Mouse (Mus musculus) limb, embryonic 15.5 days (tissue): ENCODE results near the gene Cacna1c. TPM values are rescaled to one million over a fixed set of nuclear protein-coding genes. Genes with fewer than 3 reads are reported as not detected.
A peak's percentile ranks its signal among the peaks of the same experiment; 100 is the strongest.

Source experiments
- ATAC-seq: fragments of 200-750 bp; cut with Nextera tagmentation; 2 replicates; pipeline ENCODE4 v1.8.0; 2017; ENCODE audit warnings: low read depth, moderate TSS enrichment; ENCODE audit not compliant: insufficient number of reproducible peaks, low FRiP score, low TSS enrichment
- H3K27ac ChIP-seq: fragments of 300-500 bp; sonication (generic); 2 replicates; pipeline ENCODE4 v1.5.1; 2015; ENCODE audit warnings: moderate library complexity, mild to moderate bottlenecking, inconsistent platforms
- H3K27me3 ChIP-seq: fragments of 300-500 bp; sonication (generic); 2 replicates; pipeline ENCODE4 v1.6.1; 2015; ENCODE audit warnings: inconsistent platforms
- H3K36me3 ChIP-seq: fragments of 300-500 bp; sonication (generic); 2 replicates; pipeline ENCODE4 v1.6.1; 2015; ENCODE audit warnings: inconsistent platforms
- H3K4me1 ChIP-seq: fragments of 300-500 bp; sonication (generic); 2 replicates; pipeline ENCODE4 v1.6.1; 2015; ENCODE audit warnings: inconsistent platforms
- H3K4me2 ChIP-seq: fragments of 300-500 bp; sonication (generic); 2 replicates; pipeline ENCODE4 v1.6.1; 2015; ENCODE audit warnings: mild to moderate bottlenecking, inconsistent platforms
- H3K4me3 ChIP-seq: fragments of 300-500 bp; sonication (generic); 2 replicates; pipeline ENCODE4 v1.5.1; 2015; ENCODE audit warnings: mild to moderate bottlenecking, inconsistent platforms
- H3K9ac ChIP-seq: fragments of 300-500 bp; sonication (generic); 2 replicates; pipeline ENCODE4 v1.6.1; 2015; ENCODE audit warnings: inconsistent platforms
- H3K9me3 ChIP-seq: fragments of 300-500 bp; sonication (generic); 2 replicates; pipeline ENCODE4 v1.6.1; 2016; ENCODE audit warnings: inconsistent platforms
- WGBS: fragments of 180-500 bp; shearing (Covaris S2); methylation state at CpG from one replicate; pipeline ENCODE4 v1.1.7; 2015; 5-methylcytosine and 5-hydroxymethylcytosine counted together
- polyA plus RNA-seq: library from polyadenylated mRNA; unstranded; fragments of >200 nt; fragmentation: Nextera tagmentation; extraction: Ambion mirVana; gene quantifications from 2 replicates; pipeline ENCODE4 v1.2.1, GENCODE M21; 2015

Cacna1c gene
- polyA plus RNA-seq, 1 experiment from 2014 or later: 6.2 TPM

GRCm38 (mm10) chr6:118738656-118739055 is 457.6 kb downstream of the Cacna1c start:
- H3K27me3 ChIP-seq: no peaks in the 10 kb centered on the region
- H3K9me3 ChIP-seq: no peaks in the 10 kb centered on the region
- no peak overlapping the region for H3K4me2 ChIP-seq
- no peak for ATAC-seq
- no peaks in the 10 kb centered on the region for H3K4me1 ChIP-seq
- 0 out of 2 replicates have a peak, but pooled peaks cover 2% of the 10 kb centered on the region for H3K36me3 ChIP-seq
- 0 out of 2 replicates have a peak overlapping the region, but pooled peaks have one; percentile 4 for H3K27ac ChIP-seq
- 40% methylated on average over 3 of the region's 3 CpGs for WGBS
- H3K9ac ChIP-seq: no peak overlapping the region
- H3K4me3 ChIP-seq: no peak overlapping the region

GRCm38 (mm10) chr6:118737078-118737477 is 459.1 kb downstream of the Cacna1c start:
- no peak for ATAC-seq
- no peak overlapping the region for H3K27ac ChIP-seq
- H3K4me2 ChIP-seq: no peak overlapping the region
- no peak overlapping the region for H3K9ac ChIP-seq
- no peaks in the 10 kb centered on the region for H3K27me3 ChIP-seq
- H3K36me3 ChIP-seq: 0 out of 2 replicates have a peak, but pooled peaks cover 2% of the 10 kb centered on the region
- H3K9me3 ChIP-seq: no peaks in the 10 kb centered on the region
- WGBS: 69% methylated on average over 6 of the region's 6 CpGs
- no peaks in the 10 kb centered on the region for H3K4me1 ChIP-seq
- H3K4me3 ChIP-seq: no peak overlapping the region

GRCm38 (mm10) chr6:118736491-118736890 is 459.7 kb downstream of the Cacna1c start:
- WGBS: 84% methylated on average over 7 of the region's 7 CpGs
- H3K4me3 ChIP-seq: no peak overlapping the region
- no peak overlapping the region for H3K9ac ChIP-seq
- no peaks in the 10 kb centered on the region for H3K9me3 ChIP-seq
- ATAC-seq: no peak
- no peaks in the 10 kb centered on the region for H3K4me1 ChIP-seq
- H3K27ac ChIP-seq: no peak overlapping the region
- no peaks in the 10 kb centered on the region for H3K27me3 ChIP-seq
- H3K36me3 ChIP-seq: 0 out of 2 replicates have a peak, but pooled peaks cover 2% of the 10 kb centered on the region
- H3K4me2 ChIP-seq: no peak overlapping the region

GRCm38 (mm10) chr6:118735145-118735544 is 461.1 kb downstream of the Cacna1c start:
- no peak overlapping the region for H3K27ac ChIP-seq
- H3K4me1 ChIP-seq: no peaks in the 10 kb centered on the region
- peaks cover 7% of the 10 kb centered on the region for H3K36me3 ChIP-seq
- no peak overlapping the region for H3K4me2 ChIP-seq
- H3K27me3 ChIP-seq: no peaks in the 10 kb centered on the region
- no peaks in the 10 kb centered on the region for H3K9me3 ChIP-seq
- no peak overlapping the region for H3K4me3 ChIP-seq
- no peak overlapping the region for H3K9ac ChIP-seq
- ATAC-seq: no peak
- 89% methylated on average over 3 of the region's 3 CpGs for WGBS

- H3K9ac ChIP-seq: no peak overlapping the region
- peaks cover 20% of the 10 kb centered on the region for H3K36me3 ChIP-seq
- H3K27ac ChIP-seq: no peak overlapping the region
- H3K27me3 ChIP-seq: no peaks in the 10 kb centered on the region
- H3K9me3 ChIP-seq: 0 out of 2 replicates have a peak, but pooled peaks cover 5% of the 10 kb centered on the region
- no peak overlapping the region for H3K4me2 ChIP-seq
- no peak overlapping the region for H3K4me3 ChIP-seq
- H3K4me1 ChIP-seq: no peaks in the 10 kb centered on the region
- WGBS: 95% methylated on average over 3 of the region's 3 CpGs
- ATAC-seq: no peak
These were observed 464.3 kb downstream of the Cacna1c start for GRCm38 (mm10) chr6:118731937-118732336.

GRCm38 (mm10) chr6:118724908-118725307 is 471.3 kb downstream of the Cacna1c start:
- Histone ChIP-seq H3K36me3 (peaks cover 12% of the 10 kb centered on the region), H3K9ac (no peak overlapping the region), H3K9me3 (0 out of 2 replicates have a peak, but pooled peaks cover 5% of the 10 kb centered on the region), H3K4me1 (peaks cover 3% of the 10 kb centered on the region; the same call in 1 of the 2 replicates), H3K4me2 (no peak overlapping the region), H3K4me3 (no peak overlapping the region), H3K27me3 (no peaks in the 10 kb centered on the region), H3K27ac (no peak overlapping the region)
- 63% methylated on average over 4 of the region's 4 CpGs for WGBS
- no peak for ATAC-seq

GRCm38 (mm10) chr6:118724388-118724787 is 471.8 kb downstream of the Cacna1c start:
- Histone ChIP-seq H3K27me3 (no peaks in the 10 kb centered on the region), H3K27ac (no peak overlapping the region), H3K36me3 (peaks cover 7% of the 10 kb centered on the region), H3K4me2 (no peak overlapping the region), H3K9ac (no peak overlapping the region), H3K9me3 (no peaks in the 10 kb centered on the region), H3K4me3 (no peak overlapping the region), H3K4me1 (peaks cover 8% of the 10 kb centered on the region; the same call in 1 of the 2 replicates)
- no peak for ATAC-seq
- WGBS: 83% methylated on average over 6 of the region's 6 CpGs

GRCm38 (mm10) chr6:118722336-118722735 is 473.9 kb downstream of the Cacna1c start:
- WGBS: 71% methylated on average over 6 of the region's 6 CpGs
- Histone ChIP-seq H3K27me3 (no peaks in the 10 kb centered on the region), H3K9ac (no peak overlapping the region), H3K4me3 (no peak overlapping the region), H3K36me3 (peaks cover 2% of the 10 kb centered on the region; the same call in 1 of the 2 replicates), H3K4me2 (no peak overlapping the region), H3K27ac (no peak overlapping the region), H3K9me3 (no peaks in the 10 kb centered on the region), H3K4me1 (peaks cover 9% of the 10 kb centered on the region; the same call in 1 of the 2 replicates)
- ATAC-seq: no peak

- peaks cover 9% of the 10 kb centered on the region; the same call in 1 of the 2 replicates for H3K4me1 ChIP-seq
- H3K27me3 ChIP-seq: no peaks in the 10 kb centered on the region
- no peak for ATAC-seq
- H3K36me3 ChIP-seq: no peaks in the 10 kb centered on the region; the same call in 1 of the 2 replicates
- 86% methylated on average over 1 of the region's 1 CpGs for WGBS
- no peaks in the 10 kb centered on the region for H3K9me3 ChIP-seq
- H3K4me3 ChIP-seq: no peak overlapping the region
- H3K4me2 ChIP-seq: no peak overlapping the region
- no peak overlapping the region for H3K9ac ChIP-seq
- no peak overlapping the region for H3K27ac ChIP-seq
These were observed 476.7 kb downstream of the Cacna1c start for GRCm38 (mm10) chr6:118719486-118719885.

- H3K4me3 ChIP-seq: no peak overlapping the region
- ATAC-seq: no peak
These were observed 482.9 kb downstream of the Cacna1c start for GRCm38 (mm10) chr6:118713286-118713685.

GRCm38 (mm10) chr6:118711677-118712322 is 484.4 kb downstream of the Cacna1c start:
- Histone ChIP-seq H3K9me3 (no peaks in the 10 kb centered on the region), H3K9ac (no peak overlapping the region), H3K27me3 (no peaks in the 10 kb centered on the region), H3K36me3 (peaks cover 18% of the 10 kb centered on the region; the same call in 1 of the 2 replicates), H3K27ac (no peak overlapping the region), H3K4me2 (no peak overlapping the region), H3K4me3 (no peak overlapping the region), H3K4me1 (no peaks in the 10 kb centered on the region)
- ATAC-seq: no peak
- 84% methylated on average over 14 of the region's 14 CpGs for WGBS

More at GRCm38 (mm10) chr6:118713286-118713685, 482.9 kb downstream of the Cacna1c start:
- H3K36me3 ChIP-seq: peaks cover 18% of the 10 kb centered on the region; the same call in 1 of the 2 replicates
- no peaks in the 10 kb centered on the region for H3K27me3 ChIP-seq
- WGBS: 86% methylated on average over 5 of the region's 5 CpGs
- H3K9ac ChIP-seq: no peak overlapping the region
- H3K27ac ChIP-seq: no peak overlapping the region
- no peak overlapping the region for H3K4me2 ChIP-seq
- no peaks in the 10 kb centered on the region for H3K4me1 ChIP-seq
- H3K9me3 ChIP-seq: no peaks in the 10 kb centered on the region

- no peak for ATAC-seq
- peaks cover 17% of the 10 kb centered on the region for H3K36me3 ChIP-seq
- H3K9ac ChIP-seq: no peak overlapping the region
- H3K4me2 ChIP-seq: no peak overlapping the region
- H3K27me3 ChIP-seq: no peaks in the 10 kb centered on the region
- WGBS: 54% methylated on average over 4 of the region's 4 CpGs
- no peaks in the 10 kb centered on the region for H3K4me1 ChIP-seq
- no peaks in the 10 kb centered on the region for H3K9me3 ChIP-seq
- H3K27ac ChIP-seq: no peak overlapping the region
- H3K4me3 ChIP-seq: no peak overlapping the region
These were observed 489.2 kb downstream of the Cacna1c start for GRCm38 (mm10) chr6:118707066-118707465.
